Mouse (Mus musculus) E14TG2a.4 (cell line): ENCODE measurements around the gene Hist1h3b.

Experiments
- CTCF ChIP-seq: conservative IDR thresholded peaks from 2 replicates; pipeline ENCODE4 v1.5.1; 2014; ENCODE audit warnings: low read length
- NANOG ChIP-seq: IDR thresholded peaks from 2 replicates; pipeline ENCODE4 v1.6.1; 2014; ENCODE audit warnings: borderline replicate concordance, low read length, mixed read lengths
- POU5F1 ChIP-seq: IDR thresholded peaks from 2 replicates; pipeline ENCODE4 v1.6.1; 2014; ENCODE audit warnings: low read length, borderline replicate concordance

DNA sequence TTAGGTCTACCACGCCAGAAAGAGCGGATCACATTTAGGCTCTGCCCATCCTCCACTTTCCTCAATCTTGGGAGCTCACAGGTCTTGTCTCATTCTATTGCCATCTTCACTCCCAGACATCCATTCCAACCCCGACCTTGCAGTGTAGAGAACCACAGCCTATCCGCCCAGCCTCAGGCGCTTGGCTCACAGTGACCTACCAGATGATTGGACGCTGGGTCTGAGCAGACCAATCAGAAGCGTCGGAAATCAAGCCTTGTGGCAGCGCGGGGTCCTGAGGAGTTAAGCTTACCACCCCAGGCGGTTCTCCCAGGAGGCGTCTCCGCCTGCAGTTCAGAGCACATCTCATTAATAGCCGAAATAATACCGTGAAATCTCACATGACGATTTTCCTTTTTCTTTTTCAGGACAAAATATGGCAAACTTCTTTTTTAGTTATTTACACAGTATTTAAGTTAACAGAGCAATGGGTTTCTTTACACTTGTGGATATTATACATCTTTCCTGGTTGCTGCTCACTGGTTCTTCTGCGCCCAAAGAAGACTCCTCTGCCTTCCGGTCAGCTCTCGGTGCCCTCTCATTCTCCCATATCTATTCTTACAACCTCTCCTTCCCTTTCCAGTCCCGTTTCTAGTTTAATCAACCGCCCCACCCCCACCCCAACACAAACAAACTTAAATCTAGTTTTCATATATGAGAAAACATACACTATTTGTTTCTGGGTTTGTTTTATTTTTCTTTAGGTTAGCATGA, 20.7 kb downstream of the Hist1h3b start:
- TF ChIP-seq POU5F1 (no peak), CTCF (no peak), NANOG (no peak)
